Mouse (Mus musculus) forebrain, embryonic 12.5 days (tissue): ENCODE results near the gene Cant1. TPM values are rescaled to one million over a fixed set of nuclear protein-coding genes. Genes with fewer than 3 reads are reported as not detected.

ENCODE experiments used
- ATAC-seq: fragments of 200-750 bp; cut with Nextera tagmentation; 2 replicates; pipeline ENCODE4 v1.8.0; 2017; ENCODE audit warnings: moderate TSS enrichment; ENCODE audit not compliant: low FRiP score
- H3K27ac ChIP-seq: fragments of 300-500 bp; sonication (generic); 2 replicates; pipeline ENCODE4 v1.5.1; 2016; ENCODE audit warnings: mild to moderate bottlenecking
- H3K27me3 ChIP-seq: fragments of 300-500 bp; sonication (generic); 2 replicates; pipeline ENCODE4 v1.6.1; 2016; ENCODE audit warnings: mild to moderate bottlenecking
- H3K36me3 ChIP-seq: fragments of 300-500 bp; sonication (generic); replicated peaks from 2 replicates; pipeline ENCODE4 v1.6.1; 2016; ENCODE audit warnings: mild to moderate bottlenecking
- H3K4me1 ChIP-seq: fragments of 300-500 bp; sonication (generic); 2 replicates; pipeline ENCODE4 v1.6.1; 2016
- H3K4me2 ChIP-seq: fragments of 300-500 bp; sonication (generic); 2 replicates; pipeline ENCODE4 v1.6.1; 2016; ENCODE audit warnings: mild to moderate bottlenecking, moderate library complexity
- H3K4me3 ChIP-seq: fragments of 300-500 bp; sonication (generic); replicated peaks from 2 replicates; pipeline ENCODE4 v1.5.1; 2016; ENCODE audit warnings: mild to moderate bottlenecking
- H3K9ac ChIP-seq: fragments of 300-500 bp; sonication (generic); 2 replicates; pipeline ENCODE4 v1.6.1; 2016; ENCODE audit warnings: mild to moderate bottlenecking
- H3K9me3 ChIP-seq: fragments of 300-500 bp; sonication (generic); 2 replicates; pipeline ENCODE4 v1.6.1; 2016
- WGBS: fragments of 180-500 bp; shearing (Covaris S2); methylation state at CpG from one replicate; pipeline ENCODE4 v1.1.7; 2016; 5-methylcytosine and 5-hydroxymethylcytosine counted together
- polyA plus RNA-seq: library from polyadenylated mRNA; unstranded; fragments of >200 nt; fragmentation: Nextera tagmentation; extraction: Ambion mirVana; gene quantifications from 2 replicates; pipeline ENCODE4 v1.2.1, GENCODE M21; 2016

Gene Cant1
- polyA plus RNA-seq, 1 experiment from 2014 or later, result 27.0 TPM

DNA sequence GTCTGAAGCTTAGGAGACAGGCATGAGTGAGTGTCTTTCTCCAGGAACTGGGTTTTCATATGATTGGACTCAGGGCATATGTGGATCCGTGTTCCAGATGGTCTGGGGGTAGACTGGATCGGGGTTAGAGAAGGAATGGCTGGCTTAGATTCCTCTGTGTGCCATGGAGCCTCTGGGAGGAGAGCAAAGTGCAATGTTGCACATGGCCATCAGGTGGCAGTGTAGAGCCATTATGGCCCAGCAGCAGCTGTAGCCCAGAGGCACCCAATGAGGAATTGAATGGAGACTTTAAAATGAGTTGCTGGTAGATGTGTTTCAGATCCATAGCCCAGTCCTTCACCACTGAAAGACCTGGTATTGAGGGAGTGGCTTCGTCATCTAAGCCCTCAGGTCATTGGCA is 27.0 kb upstream of the Cant1 start:
- H3K9me3 ChIP-seq, result no peaks in the 10 kb centered on the region
- no peak overlapping the region for H3K4me3 ChIP-seq
- no peak overlapping the region for H3K4me2 ChIP-seq
- H3K27ac ChIP-seq, result no peak overlapping the region
- H3K4me1 ChIP-seq, result no peaks in the 10 kb centered on the region
- no peak overlapping the region for H3K9ac ChIP-seq
- WGBS, result 23% methylated on average over 3 of the region's 3 CpGs
- H3K36me3 ChIP-seq, result no peaks in the 10 kb centered on the region
- peak; percentile 75 for ATAC-seq
- H3K27me3 ChIP-seq, result peaks cover 13% of the 10 kb centered on the region; the same call in 1 of the 2 replicates

DNA sequence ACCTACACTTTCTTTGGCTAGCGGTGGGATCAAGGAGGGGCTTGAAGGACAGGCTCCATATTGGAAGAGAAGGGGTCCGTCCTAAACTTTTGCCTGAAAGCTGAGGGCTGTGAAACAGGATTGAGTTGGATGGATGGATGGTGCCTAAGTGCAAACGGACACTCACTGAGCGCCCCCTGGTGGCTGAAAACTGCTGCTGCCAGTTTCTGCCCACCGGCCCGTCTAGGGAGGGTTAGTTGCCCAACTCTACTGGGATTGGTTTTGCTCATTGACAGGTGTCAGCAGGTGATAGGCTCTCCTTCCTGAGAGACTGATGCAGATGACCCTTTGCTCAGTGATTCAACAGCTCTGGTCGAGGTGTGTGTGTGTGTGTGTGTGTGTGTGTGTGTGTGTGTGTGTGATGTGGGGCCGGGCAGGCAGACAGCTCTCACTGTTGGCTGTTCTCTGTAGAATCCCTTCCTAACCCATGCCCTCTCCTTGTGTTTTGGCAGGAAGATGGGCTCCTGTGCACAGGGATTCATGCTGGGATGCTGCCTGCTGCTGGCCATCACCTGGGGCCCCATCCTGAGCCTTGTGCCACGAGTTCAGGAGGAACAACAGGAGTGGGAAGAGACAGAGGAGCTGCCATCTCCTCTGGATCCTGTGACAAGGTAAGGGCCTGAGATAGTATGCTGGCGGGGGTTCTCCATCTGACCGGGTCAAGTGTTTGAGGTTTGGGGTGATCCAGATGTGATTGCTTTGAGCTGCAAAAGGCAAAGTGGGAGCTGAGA is 24.5 kb upstream of the Cant1 start:
- peak; percentile 41; the same call in 1 of the 2 replicates for ATAC-seq
- H3K27me3 ChIP-seq, result peaks cover 13% of the 10 kb centered on the region; the same call in 1 of the 2 replicates
- no peak overlapping the region for H3K9ac ChIP-seq
- no peaks in the 10 kb centered on the region for H3K36me3 ChIP-seq
- H3K4me3 ChIP-seq, result no peak overlapping the region
- WGBS, result 32% methylated on average over 11 of the region's 11 CpGs
- no peaks in the 10 kb centered on the region for H3K9me3 ChIP-seq
- H3K27ac ChIP-seq, result no peak overlapping the region
- H3K4me1 ChIP-seq, result peaks cover 17% of the 10 kb centered on the region
- no peak overlapping the region for H3K4me2 ChIP-seq

DNA sequence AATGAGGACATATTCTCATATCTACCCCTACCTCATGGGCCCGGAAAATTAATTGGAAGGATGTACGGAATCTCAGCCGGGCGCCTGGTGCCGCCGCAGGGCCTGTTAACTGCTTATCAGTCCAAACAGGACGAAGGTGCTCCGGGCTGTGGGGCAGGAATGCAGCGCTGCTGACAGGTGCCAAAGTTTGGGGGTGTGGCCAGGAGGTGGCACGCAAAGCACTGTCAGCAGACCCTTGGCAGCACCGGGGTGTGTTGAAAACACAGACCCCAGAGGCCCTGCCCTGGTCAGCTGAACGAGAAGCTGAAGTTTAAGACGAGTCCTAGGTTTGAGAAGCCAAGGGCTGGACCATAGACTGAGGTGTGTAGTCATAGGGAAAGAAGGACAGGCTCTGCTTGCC is 23.8 kb upstream of the Cant1 start:
- H3K4me1 ChIP-seq, result peaks cover 24% of the 10 kb centered on the region
- H3K36me3 ChIP-seq, result no peaks in the 10 kb centered on the region
- no peak overlapping the region for H3K4me3 ChIP-seq
- no peak overlapping the region for H3K4me2 ChIP-seq
- ATAC-seq, result no peak
- H3K9me3 ChIP-seq, result no peaks in the 10 kb centered on the region
- no peak overlapping the region for H3K9ac ChIP-seq
- no peak overlapping the region for H3K27ac ChIP-seq
- H3K27me3 ChIP-seq, result peaks cover 13% of the 10 kb centered on the region; the same call in 1 of the 2 replicates
- WGBS, result 78% methylated on average over 13 of the region's 13 CpGs

DNA sequence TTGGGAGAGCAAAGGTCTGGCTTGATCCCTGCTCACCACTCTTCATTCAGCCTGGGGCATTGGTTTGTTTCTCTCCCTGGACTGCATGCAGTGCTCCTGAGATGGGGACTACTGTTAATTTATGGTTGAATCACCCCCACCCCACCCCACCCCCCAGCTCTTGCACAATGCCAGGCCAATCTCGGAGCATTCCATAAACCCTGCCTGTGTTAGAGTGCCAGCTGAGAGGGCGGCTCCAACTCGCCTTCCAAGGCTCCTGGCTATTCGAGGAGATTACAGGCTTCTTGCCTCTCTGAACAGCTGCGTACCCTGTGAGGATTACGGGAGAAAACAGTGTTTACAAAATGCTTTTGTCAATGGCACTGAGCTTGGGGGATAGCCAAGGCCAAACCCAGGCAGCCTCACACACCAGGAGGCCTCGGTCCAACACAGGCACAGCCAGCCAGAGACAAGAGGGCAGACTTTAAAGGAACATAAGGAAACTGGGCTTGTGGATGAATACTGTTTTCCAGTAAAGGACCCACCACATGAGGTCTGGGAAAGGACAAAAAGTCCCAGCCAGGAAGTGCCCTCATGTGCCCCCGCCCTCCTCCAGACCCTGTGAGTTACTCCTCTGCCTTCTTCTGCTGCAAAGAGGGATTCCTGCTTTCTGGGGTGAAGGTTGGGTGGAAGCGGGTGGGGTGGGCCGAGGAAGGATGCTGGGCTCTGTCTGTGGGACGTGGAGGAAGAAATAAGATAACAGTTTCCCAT is 20.0 kb upstream of the Cant1 start:
- Histone ChIP-seq H3K4me3 (no peak overlapping the region), H3K9ac (no peak overlapping the region), H3K4me1 (peaks cover 44% of the 10 kb centered on the region), H3K36me3 (no peaks in the 10 kb centered on the region), H3K27ac (peak overlapping the region; percentile 84), H3K4me2 (peak overlapping the region; percentile 6; the same call in 1 of the 2 replicates), H3K27me3 (peaks cover 23% of the 10 kb centered on the region; the same call in 1 of the 2 replicates), H3K9me3 (no peaks in the 10 kb centered on the region)
- WGBS, result 14% methylated on average over 11 of the region's 11 CpGs
- peak; percentile 39 for ATAC-seq

DNA sequence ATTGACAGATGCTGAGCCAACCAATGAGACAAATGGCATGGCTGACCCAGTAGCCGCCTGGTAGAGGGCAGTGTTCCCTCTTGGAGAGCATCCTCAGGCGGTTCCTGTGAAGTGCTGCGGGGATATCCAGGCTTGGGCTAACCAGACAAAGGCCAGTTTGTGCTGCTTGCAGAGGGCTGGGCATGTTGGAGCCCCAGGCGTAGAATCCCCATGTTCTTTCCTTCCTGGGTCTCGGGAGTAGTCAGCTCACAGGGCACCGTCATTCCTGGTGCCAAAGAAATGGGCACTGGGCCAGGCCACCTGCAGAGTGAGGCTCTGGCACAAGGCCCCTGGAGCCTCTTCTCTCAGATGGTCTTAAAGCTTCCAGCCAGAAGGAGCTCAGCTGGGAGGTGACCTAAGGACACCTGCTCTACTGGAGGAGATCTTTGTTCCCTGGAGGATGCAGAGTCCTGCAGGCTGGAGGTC is 17.6 kb upstream of the Cant1 start:
- H3K9me3 ChIP-seq, result no peaks in the 10 kb centered on the region
- 25% methylated on average over 6 of the region's 6 CpGs for WGBS
- H3K36me3 ChIP-seq, result no peaks in the 10 kb centered on the region
- H3K4me1 ChIP-seq, result peaks cover 51% of the 10 kb centered on the region
- no peak overlapping the region for H3K9ac ChIP-seq
- peak overlapping the region; percentile 46 for H3K27ac ChIP-seq
- H3K4me2 ChIP-seq, result no peak overlapping the region
- ATAC-seq, result 0 out of 2 replicates have a peak, but pooled peaks have one; percentile 40
- peaks cover 16% of the 10 kb centered on the region; the same call in 1 of the 2 replicates for H3K27me3 ChIP-seq
- H3K4me3 ChIP-seq, result no peak overlapping the region

DNA sequence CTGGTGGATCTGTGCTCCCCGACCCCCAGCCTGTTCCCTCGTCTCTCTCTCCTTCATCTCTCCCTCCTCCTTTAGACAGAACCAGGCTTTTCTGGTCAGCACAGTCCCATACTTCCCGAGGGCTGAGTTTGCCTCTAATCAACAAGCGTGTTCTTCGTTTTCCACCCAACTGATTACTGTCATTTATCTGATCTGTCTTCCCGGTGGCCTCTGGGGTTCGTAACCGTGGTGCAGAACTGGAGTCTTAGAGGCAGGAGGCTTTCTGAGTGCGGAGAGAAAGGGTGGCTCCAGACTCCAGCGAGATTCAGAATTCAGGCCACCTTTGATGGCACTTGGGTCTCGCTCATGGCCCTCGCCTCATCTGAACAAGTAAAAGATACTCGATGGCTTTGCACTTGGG is 15.2 kb upstream of the Cant1 start:
- peak overlapping the region; percentile 38 for H3K4me2 ChIP-seq
- peaks cover 13% of the 10 kb centered on the region; the same call in 1 of the 2 replicates for H3K27me3 ChIP-seq
- H3K9ac ChIP-seq, result no peak overlapping the region
- H3K27ac ChIP-seq, result no peak overlapping the region
- H3K4me1 ChIP-seq, result peaks cover 47% of the 10 kb centered on the region
- H3K36me3 ChIP-seq, result no peaks in the 10 kb centered on the region
- H3K9me3 ChIP-seq, result no peaks in the 10 kb centered on the region
- H3K4me3 ChIP-seq, result peak overlapping the region; percentile 8; the same call in 1 of the 2 replicates
- 55% methylated on average over 13 of the region's 13 CpGs for WGBS
- no peak for ATAC-seq

DNA sequence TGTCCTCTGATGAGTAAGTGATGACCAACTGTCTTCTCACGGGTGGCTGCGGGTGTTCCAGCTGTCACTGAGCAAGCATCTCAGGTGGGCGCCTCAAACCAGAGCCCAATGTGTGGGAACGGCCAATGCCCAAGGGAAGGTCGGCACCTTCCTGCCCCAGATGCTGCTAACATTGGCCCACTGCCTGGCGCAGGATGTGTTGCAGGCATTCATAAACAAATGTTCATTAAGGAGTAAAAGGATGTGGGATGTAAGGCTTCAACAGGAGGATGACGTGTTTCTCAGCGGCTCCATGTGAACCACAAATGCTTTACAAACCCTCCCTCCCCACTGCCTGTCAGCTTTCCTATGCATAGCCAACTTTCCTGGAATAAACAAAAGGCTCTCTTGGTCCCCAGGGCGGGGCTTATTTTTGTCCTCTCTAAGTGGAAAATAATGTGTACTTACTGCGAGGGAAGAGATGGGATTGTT is 14.5 kb upstream of the Cant1 start:
- ATAC-seq, result no peak
- Histone ChIP-seq H3K27me3 (peaks cover 13% of the 10 kb centered on the region; the same call in 1 of the 2 replicates), H3K9me3 (no peaks in the 10 kb centered on the region), H3K4me3 (no peak overlapping the region), H3K9ac (no peak overlapping the region), H3K36me3 (no peaks in the 10 kb centered on the region), H3K4me2 (peak overlapping the region; percentile 38), H3K27ac (0 out of 2 replicates have a peak overlapping the region, but pooled peaks have one; percentile 25), H3K4me1 (peaks cover 47% of the 10 kb centered on the region)
- 68% methylated on average over 10 of the region's 10 CpGs for WGBS

DNA sequence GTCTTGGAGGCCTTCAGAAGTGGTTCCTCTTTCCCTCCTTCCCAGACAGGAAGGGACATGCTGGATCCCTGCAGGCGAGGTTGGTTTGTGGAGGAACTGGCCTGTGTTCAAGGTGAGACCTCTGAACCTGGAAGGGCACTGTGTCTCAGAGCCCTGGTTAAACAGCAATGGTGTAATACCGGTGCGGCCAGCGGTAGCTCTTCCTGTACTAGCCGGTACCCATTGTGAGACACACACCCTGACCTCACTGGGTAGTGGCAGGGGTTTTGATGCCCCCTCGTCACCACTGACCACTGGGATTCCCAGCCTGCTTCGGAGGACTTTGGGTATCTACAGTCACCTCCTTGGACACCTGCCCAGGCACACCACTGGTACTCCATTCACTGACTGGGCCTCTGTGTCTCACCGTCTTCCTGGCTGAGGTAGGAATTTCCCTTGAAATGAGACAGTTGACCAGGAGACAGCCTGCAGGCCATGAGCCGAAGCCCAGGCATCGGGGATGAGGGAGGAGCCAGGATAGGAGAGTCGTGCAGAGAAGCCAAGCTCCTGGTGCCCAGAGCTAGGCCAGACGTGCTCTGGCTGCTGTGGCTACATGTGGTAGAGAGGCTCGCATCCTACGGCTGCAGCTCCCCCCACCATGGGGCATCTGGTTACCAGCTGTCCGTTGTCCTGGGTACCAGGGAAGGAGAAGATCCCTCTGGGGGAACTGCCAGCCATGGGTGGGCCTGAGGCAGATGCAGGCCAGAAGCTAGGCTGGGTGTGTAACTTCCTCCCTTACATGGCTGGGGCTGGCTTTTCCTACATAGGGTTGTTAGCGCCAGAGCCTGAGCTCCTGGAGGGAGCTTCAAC is 12.4 kb upstream of the Cant1 start:
- Histone ChIP-seq H3K27me3 (peaks cover 27% of the 10 kb centered on the region), H3K36me3 (no peaks in the 10 kb centered on the region), H3K27ac (no peak overlapping the region), H3K4me1 (peaks cover 39% of the 10 kb centered on the region), H3K4me2 (no peak overlapping the region), H3K9ac (peak overlapping the region; percentile 17; the same call in 1 of the 2 replicates), H3K9me3 (no peaks in the 10 kb centered on the region), H3K4me3 (no peak overlapping the region)
- WGBS, result 78% methylated on average over 16 of the region's 16 CpGs
- ATAC-seq, result no peak

DNA sequence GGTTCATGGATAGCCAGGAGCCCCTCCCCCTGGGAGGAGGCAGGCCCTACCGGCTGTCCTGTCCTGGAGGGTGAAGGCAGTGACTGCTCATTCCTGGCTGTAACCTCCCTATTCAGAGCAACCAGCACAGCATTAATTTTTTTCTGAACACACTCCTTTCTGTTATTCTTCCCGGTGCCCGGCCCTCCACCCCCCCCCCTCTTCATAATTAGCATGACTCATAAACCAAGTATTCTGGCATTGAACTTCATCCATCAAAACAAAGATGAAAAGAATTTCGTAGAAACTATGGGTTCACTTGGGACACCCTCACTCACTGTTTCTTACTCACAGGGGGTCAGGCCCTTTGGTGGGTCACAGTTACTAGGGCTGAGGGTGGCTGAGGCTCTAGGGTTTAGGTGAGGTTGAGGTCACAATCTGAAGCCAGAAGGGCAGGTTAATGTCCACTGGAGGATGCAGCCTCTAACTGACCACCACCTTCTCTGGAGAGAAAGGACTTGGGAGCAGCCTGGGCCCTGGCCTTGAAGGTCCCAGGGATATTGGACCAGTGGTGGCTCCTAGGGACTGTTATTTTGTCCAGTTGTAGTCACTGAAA is 11.5 kb upstream of the Cant1 start:
- no peak overlapping the region for H3K4me2 ChIP-seq
- no peak overlapping the region for H3K4me3 ChIP-seq
- ATAC-seq, result no peak
- WGBS, result 45% methylated on average over 4 of the region's 4 CpGs
- H3K9ac ChIP-seq, result no peak overlapping the region
- no peaks in the 10 kb centered on the region for H3K36me3 ChIP-seq
- no peaks in the 10 kb centered on the region for H3K9me3 ChIP-seq
- no peak overlapping the region for H3K27ac ChIP-seq
- H3K4me1 ChIP-seq, result peaks cover 38% of the 10 kb centered on the region
- peaks cover 27% of the 10 kb centered on the region for H3K27me3 ChIP-seq

DNA sequence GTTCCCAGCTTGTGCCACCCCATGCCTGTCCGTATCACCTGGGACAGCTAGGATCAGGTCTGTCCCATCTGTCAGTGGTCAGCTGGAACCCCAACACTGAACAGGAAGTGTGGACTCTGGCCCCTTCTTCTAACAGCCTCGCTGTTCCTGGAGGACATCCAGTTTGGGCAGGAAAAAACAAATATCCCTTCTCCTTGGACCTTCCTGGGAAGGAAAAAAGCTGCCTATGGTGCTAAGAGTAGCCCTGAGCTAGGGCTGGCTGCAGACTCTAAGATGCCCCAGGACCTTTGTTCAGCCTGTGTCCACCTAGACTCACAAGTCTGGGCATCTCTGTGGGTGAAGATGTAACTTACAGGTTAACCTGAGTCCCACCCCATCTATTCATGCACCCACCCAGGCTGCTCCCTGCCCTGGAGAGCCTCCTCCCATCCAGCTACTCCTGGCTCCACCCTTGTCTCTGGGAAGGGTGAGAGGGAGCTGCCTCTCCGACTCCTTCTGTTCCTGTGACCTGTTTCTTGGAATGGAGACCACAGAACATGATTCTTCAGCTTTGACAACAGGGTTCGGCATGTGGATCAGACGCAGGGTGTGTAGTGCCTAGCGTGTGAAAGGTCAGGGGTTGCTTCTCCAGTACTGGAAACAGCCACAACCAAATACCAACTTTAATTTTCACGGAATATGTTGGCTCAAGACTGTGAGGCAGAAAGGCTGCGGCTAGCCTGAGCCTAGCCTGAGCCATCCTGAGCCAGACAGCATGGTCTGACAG is 10.2 kb upstream of the Cant1 start:
- peak overlapping the region; percentile 38 for H3K4me2 ChIP-seq
- no peak overlapping the region for H3K27ac ChIP-seq
- no peaks in the 10 kb centered on the region for H3K9me3 ChIP-seq
- peaks cover 18% of the 10 kb centered on the region for H3K27me3 ChIP-seq
- WGBS, result 60% methylated on average over 8 of the region's 8 CpGs
- ATAC-seq, result no peak
- H3K36me3 ChIP-seq, result no peaks in the 10 kb centered on the region
- no peak overlapping the region for H3K9ac ChIP-seq
- H3K4me1 ChIP-seq, result peaks cover 37% of the 10 kb centered on the region
- peak overlapping the region; percentile 0; the same call in 1 of the 2 replicates for H3K4me3 ChIP-seq

DNA sequence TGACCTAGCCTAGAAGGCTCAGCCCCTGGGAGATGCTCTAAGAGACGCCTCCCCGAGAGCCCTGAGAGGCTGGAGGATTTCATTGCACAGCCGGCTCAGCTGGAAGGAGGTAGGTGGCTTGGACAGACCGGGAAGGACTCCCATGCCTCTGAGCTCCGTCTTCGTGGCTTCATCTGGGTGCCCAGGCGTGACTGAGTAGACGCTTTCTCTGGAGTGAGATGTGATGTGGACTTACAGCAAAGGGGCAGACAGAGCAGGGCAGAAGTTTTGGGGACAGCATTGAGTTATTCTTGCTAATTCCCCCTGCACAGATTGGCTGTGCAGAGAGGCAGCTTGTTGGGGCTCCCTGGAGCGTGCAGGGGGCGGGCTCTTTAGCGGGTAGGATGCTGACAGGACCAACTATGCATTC is 9.6 kb upstream of the Cant1 start:
- H3K4me2 ChIP-seq, result peak overlapping the region; percentile 38
- peaks cover 18% of the 10 kb centered on the region for H3K27me3 ChIP-seq
- H3K4me3 ChIP-seq, result peak overlapping the region; percentile 0
- H3K9me3 ChIP-seq, result no peaks in the 10 kb centered on the region
- H3K4me1 ChIP-seq, result peaks cover 37% of the 10 kb centered on the region
- no peak overlapping the region for H3K27ac ChIP-seq
- no peaks in the 10 kb centered on the region for H3K36me3 ChIP-seq
- 8% methylated on average over 11 of the region's 11 CpGs for WGBS
- ATAC-seq, result no peak
- H3K9ac ChIP-seq, result peak overlapping the region; percentile 9; the same call in 1 of the 2 replicates
